ENCODE assay signal across 26 mouse cellular contexts in genomic region chr16:95794876-95795275, GRCm38 (mm10).
DNase-seq lines count a peak whose midpoint lies in the region; ATAC-seq lines count a peak whose summit lies in the region.
"Had no signal": no experiment of that assay in that cellular context is flagged by ENCODE, and none has a peak within 500 bp of the region (broad histone marks: within the 10 kb centered on the region; RNA-seq: fewer than 3 reads in every experiment).

No protein-coding gene starts in this region.

- no peaks in the 10 kb centered on the region for H3K27me3 ChIP-seq in embryonic facial prominence, embryonic 13.5 days
- no peaks in the 10 kb centered on the region for H3K27me3 ChIP-seq in embryonic facial prominence, embryonic 10.5 days (replicated peaks; ENCODE audit: low read depth, poor library complexity, severe bottlenecking)
- H3K27me3 ChIP-seq in lung, embryonic 15.5 days: no peaks in the 10 kb centered on the region
- H3K27me3 ChIP-seq in limb, embryonic 13.5 days: no peaks in the 10 kb centered on the region
- H3K27me3 ChIP-seq: CH12.LX; forebrain, embryonic 15.5 days; heart, embryonic 15.5 days had no signal

- no peak overlapping the region for H3K9ac ChIP-seq in embryonic facial prominence, embryonic 13.5 days
- H3K9ac ChIP-seq in lung, embryonic 15.5 days: no peak overlapping the region
- H3K9ac ChIP-seq in limb, embryonic 13.5 days: 0 out of 2 replicates have a peak overlapping the region, but pooled peaks have one; percentile 1
- H3K9ac ChIP-seq: forebrain, embryonic 15.5 days; heart, embryonic 15.5 days; liver, embryonic 14.5 days had no signal

- no peak overlapping the region for H3K27ac ChIP-seq in embryonic facial prominence, embryonic 13.5 days
- no peak overlapping the region for H3K27ac ChIP-seq in embryonic facial prominence, embryonic 10.5 days (replicated peaks)
- peak overlapping the region; percentile 86 for H3K27ac ChIP-seq in lung, embryonic 15.5 days
- H3K27ac ChIP-seq in limb, embryonic 13.5 days: peak overlapping the region; percentile 56; the same call in 1 of the 2 replicates
- H3K27ac ChIP-seq: forebrain, embryonic 10.5 days; forebrain, embryonic 15.5 days; heart, embryonic 10.5 days; heart, embryonic 15.5 days; kidney, postnatal 0 days; liver, embryonic 14.5 days had no signal

- no peaks in the 10 kb centered on the region for H3K36me3 ChIP-seq in embryonic facial prominence, embryonic 13.5 days
- H3K36me3 ChIP-seq in embryonic facial prominence, embryonic 10.5 days (replicated peaks): no peaks in the 10 kb centered on the region
- H3K36me3 ChIP-seq in lung, embryonic 15.5 days: no peaks in the 10 kb centered on the region
- no peaks in the 10 kb centered on the region for H3K36me3 ChIP-seq in limb, embryonic 13.5 days
- H3K36me3 ChIP-seq: forebrain, embryonic 10.5 days; forebrain, embryonic 15.5 days; heart, embryonic 10.5 days; heart, embryonic 15.5 days had no signal

- no peak overlapping the region for H3K4me3 ChIP-seq in embryonic facial prominence, embryonic 13.5 days
- no peak overlapping the region for H3K4me3 ChIP-seq in embryonic facial prominence, embryonic 10.5 days
- no peak overlapping the region for H3K4me3 ChIP-seq in lung, embryonic 15.5 days
- peak overlapping the region; percentile 5; the same call in 1 of the 2 replicates for H3K4me3 ChIP-seq in limb, embryonic 13.5 days
- H3K4me3 ChIP-seq: forebrain, embryonic 10.5 days; forebrain, embryonic 15.5 days; heart, embryonic 10.5 days; heart, embryonic 15.5 days had no signal

- peaks cover 9% of the 10 kb centered on the region for H3K4me1 ChIP-seq in embryonic facial prominence, embryonic 13.5 days
- H3K4me1 ChIP-seq in embryonic facial prominence, embryonic 10.5 days: peaks cover 19% of the 10 kb centered on the region
- peaks cover 22% of the 10 kb centered on the region for H3K4me1 ChIP-seq in lung, embryonic 15.5 days
- H3K4me1 ChIP-seq in limb, embryonic 13.5 days: peaks cover 43% of the 10 kb centered on the region

- DNase-seq in embryonic facial prominence, embryonic 10.5 days (ENCODE audit: low spot score): no peak
- DNase-seq in lung, postnatal 10 days: no peak
- no peak for DNase-seq in urinary bladder, postnatal 25 days (ENCODE audit: low spot score)
- DNase-seq in layer of hippocampus, postnatal 10 days (ENCODE audit: low spot score in 2 of 2): no peak
- DNase-seq: adrenal gland, adult 8-10 months; cerebellum, adult 2 months; cerebellum, postnatal 14 days; gastrocnemius, postnatal 25 days; heart, adult 11 months; kidney, adult 18-20 months; liver; lung, postnatal 36 days; right cerebral cortex, postnatal 25 days had no signal

- no peak for ATAC-seq in embryonic facial prominence, embryonic 13.5 days (ENCODE audit: insufficient number of reproducible peaks, insufficient read depth, low FRiP score, low TSS enrichment, low read depth)
- ATAC-seq in lung, embryonic 15.5 days (ENCODE audit: borderline replicate concordance, extremely low read depth, low FRiP score, low TSS enrichment): peak; percentile 24; the same call in 1 of the 2 replicates
- no peak for ATAC-seq in limb, embryonic 13.5 days (ENCODE audit: low FRiP score, low read depth)
- ATAC-seq: forebrain, embryonic 15.5 days; hindbrain, embryonic 16.5 days; midbrain, embryonic 16.5 days had no signal

- 75% methylated on average over 8 of the region's 8 CpGs for WGBS in embryonic facial prominence, embryonic 13.5 days
- 83% methylated on average over 8 of the region's 8 CpGs for WGBS in embryonic facial prominence, embryonic 10.5 days
- WGBS in lung, embryonic 15.5 days: 41% methylated on average over 8 of the region's 8 CpGs
- WGBS in limb, embryonic 13.5 days: 41% methylated on average over 8 of the region's 8 CpGs

- 0 out of 2 replicates have a peak overlapping the region, but pooled peaks have one; percentile 25 for H3K4me2 ChIP-seq in embryonic facial prominence, embryonic 13.5 days
- H3K4me2 ChIP-seq in lung, embryonic 15.5 days: peak overlapping the region; percentile 21; the same call in 1 of the 2 replicates
- H3K4me2 ChIP-seq in limb, embryonic 13.5 days (replicated peaks): peak overlapping the region; percentile 47
- H3K4me2 ChIP-seq: forebrain, embryonic 15.5 days; heart, embryonic 15.5 days; midbrain, embryonic 11.5 days had no signal

- H3K9me3 ChIP-seq in embryonic facial prominence, embryonic 13.5 days: no peaks in the 10 kb centered on the region
- H3K9me3 ChIP-seq in embryonic facial prominence, embryonic 10.5 days: no peaks in the 10 kb centered on the region
- H3K9me3 ChIP-seq in lung, embryonic 15.5 days: no peaks in the 10 kb centered on the region
- H3K9me3 ChIP-seq in limb, embryonic 13.5 days: no peaks in the 10 kb centered on the region
- H3K9me3 ChIP-seq: forebrain, embryonic 10.5 days; forebrain, embryonic 15.5 days; heart, embryonic 10.5 days; heart, embryonic 15.5 days had no signal

Comparison
In these comparisons a context has a peak if more than half of its experiments do, and no peak if none do; other contexts are left out.
1. H3K27ac ChIP-seq: peak in lung, embryonic 15.5 days (single experiment) and limb, embryonic 13.5 days (single experiment); none in embryonic facial prominence, embryonic 13.5 days (single experiment) and embryonic facial prominence, embryonic 10.5 days (single experiment).
2. Peak in every context shown above with its lines, with median percentiles within 50 percentile points of each other: H3K4me2 ChIP-seq.